Comparison of ENCODE assay signal across 8 mouse cellular contexts in genomic region chr2:29582415-29582814, GRCm38 (mm10). TPM values are rescaled to one million over a fixed set of nuclear protein-coding genes. Genes with fewer than 3 reads are reported as not detected.
DNase-seq lines count a peak whose midpoint lies in the region; ATAC-seq and TF ChIP-seq lines count a peak whose summit lies in the region.

No protein-coding gene starts in this region.

- H3K36me3 ChIP-seq in limb, embryonic 11.5 days (ENCODE audit: control insufficient read depth, insufficient read depth, low read length) = no peaks in the 10 kb centered on the region
- no peaks in the 10 kb centered on the region for H3K36me3 ChIP-seq in neural tube, embryonic 13.5 days

- no peak overlapping the region for H3K9ac ChIP-seq in limb, embryonic 11.5 days (ENCODE audit: low read length)
- no peak overlapping the region for H3K9ac ChIP-seq in neural tube, embryonic 13.5 days

- peak; percentile 76 for DNase-seq in 416B (ENCODE audit: low read depth)
- peak; percentile 67 for DNase-seq in T-cell, adult 2 months (ENCODE audit: low spot score)
- peak; percentile 92 to 94 for DNase-seq in cerebellum, postnatal 14 days
- peak; percentile 77 for DNase-seq in gastrocnemius, adult 2 months
- DNase-seq in kidney, adult 9 months = peak; percentile 77
- peak; percentile 80 for DNase-seq in limb, embryonic 11.5 days (ENCODE audit: low spot score)
- peak; percentile 84 for DNase-seq in testis, postnatal 10 days (ENCODE audit: low spot score)

- intact Hi-C loops in gastrocnemius, adult 2 months (cut with DNase I) = no loop called here

- no peak overlapping the region for H3K27ac ChIP-seq in gastrocnemius, adult 2 months
- H3K27ac ChIP-seq in limb, embryonic 11.5 days (replicated peaks; ENCODE audit: low read depth, low read length) = no peak overlapping the region
- H3K27ac ChIP-seq in neural tube, embryonic 13.5 days (replicated peaks) = no peak overlapping the region

- H3K9me3 ChIP-seq in limb, embryonic 11.5 days (ENCODE audit: control insufficient read depth, low read length) = no peaks in the 10 kb centered on the region
- no peaks in the 10 kb centered on the region for H3K9me3 ChIP-seq in neural tube, embryonic 13.5 days

- no peak for ATAC-seq in limb, embryonic 11.5 days (ENCODE audit: insufficient number of reproducible peaks, low FRiP score, low TSS enrichment, low read depth)
- 0 out of 2 replicates have a peak, but pooled peaks have one; percentile 45 for ATAC-seq in neural tube, embryonic 13.5 days (ENCODE audit: low read depth)

- no peaks in the 10 kb centered on the region for H3K27me3 ChIP-seq in limb, embryonic 11.5 days (ENCODE audit: control insufficient read depth, insufficient read depth, low read length)
- H3K27me3 ChIP-seq in neural tube, embryonic 13.5 days = no peaks in the 10 kb centered on the region

- no peak; the same call in 1 of the 2 replicates for TF ChIP-seq CTCF in gastrocnemius, adult 2 months (IDR thresholded peaks at IDR 0.05)

- no peak overlapping the region for H3K4me2 ChIP-seq in limb, embryonic 11.5 days (ENCODE audit: low read depth, severe bottlenecking)
- H3K4me2 ChIP-seq in neural tube, embryonic 13.5 days = no peak overlapping the region

- H3K4me1 ChIP-seq in limb, embryonic 11.5 days (ENCODE audit: control insufficient read depth, insufficient read depth, low read length) = no peaks in the 10 kb centered on the region
- peaks cover 17% of the 10 kb centered on the region for H3K4me1 ChIP-seq in neural tube, embryonic 13.5 days (replicated peaks)

- no peak overlapping the region for H3K4me3 ChIP-seq in gastrocnemius, adult 2 months
- H3K4me3 ChIP-seq in limb, embryonic 11.5 days (ENCODE audit: low read depth, low read length) = no peak overlapping the region
- H3K4me3 ChIP-seq in neural tube, embryonic 13.5 days = no peak overlapping the region

- WGBS in limb, embryonic 11.5 days = 4% methylated on average over 7 of the region's 7 CpGs
- 2% methylated on average over 7 of the region's 7 CpGs for WGBS in neural tube, embryonic 13.5 days

RNA-seq across cellular contexts. Expression of gene Rapgef1, which starts 37.1 kb away (rescaled TPM):
- total RNA-seq in gastrocnemius, adult 2 months (2021) = 100 to 1,000 TPM; 135 to 139 TPM
- 17.1 and 19.7 TPM in 2 replicates for polyA plus RNA-seq in limb, embryonic 11.5 days (2014; fragmentation: Nextera tagmentation; extraction: Ambion mirVana)
- 13.5 and 15.5 TPM in 2 replicates for polyA plus RNA-seq in neural tube, embryonic 13.5 days (2015; fragmentation: Nextera tagmentation; extraction: Ambion mirVana)
